ENCODE assay signal across 10 mouse cellular contexts in the genomic region with DNA sequence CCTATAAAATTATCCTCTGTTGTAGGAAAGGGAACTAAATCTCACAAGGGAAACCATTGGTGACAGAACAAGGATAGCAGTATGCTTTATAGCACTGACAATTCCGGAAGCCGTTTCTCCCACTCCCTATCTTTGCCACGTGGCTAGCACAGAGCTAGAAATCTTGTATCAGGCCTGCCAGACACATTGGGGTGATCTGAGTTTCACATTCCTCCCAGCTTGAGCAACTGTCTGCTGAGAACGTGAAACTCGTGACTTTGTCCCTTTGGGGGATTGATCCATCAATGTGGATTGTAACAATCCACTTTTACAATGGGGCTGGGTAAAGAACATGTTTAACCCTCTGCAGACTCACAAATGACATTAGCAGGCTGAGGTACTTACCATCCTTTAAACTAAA. TPM values are rescaled to one million over a fixed set of nuclear protein-coding genes. Genes with fewer than 3 reads are reported as not detected.
A peak's percentile ranks its signal among the peaks of the same experiment; 100 is the strongest.
DNase-seq lines count a peak whose midpoint lies in the region; ATAC-seq and TF ChIP-seq lines count a peak whose summit lies in the region.
"Had no signal": no experiment of that assay in that cellular context is flagged by ENCODE, and none has a peak within 500 bp of the region (broad histone marks: within the 10 kb centered on the region; RNA-seq: fewer than 3 reads in every experiment).

No protein-coding gene starts in this region.

- no peak overlapping the region for H3K4me2 ChIP-seq in lung, embryonic 14.5 days
- peak overlapping the region; percentile 17; the same call in 1 of the 2 replicates for H3K4me2 ChIP-seq in liver, embryonic 13.5 days
- H3K4me2 ChIP-seq: hindbrain, embryonic 14.5 days had no signal

- no peaks in the 10 kb centered on the region for H3K4me1 ChIP-seq in cerebellum, adult 2 months (ENCODE audit: control insufficient read depth, insufficient read depth, low read length)
- no peaks in the 10 kb centered on the region for H3K4me1 ChIP-seq in lung, embryonic 14.5 days (ENCODE audit: insufficient read depth)
- H3K4me1 ChIP-seq in liver, embryonic 13.5 days (replicated peaks) = peaks cover 42% of the 10 kb centered on the region
- peaks cover 15% of the 10 kb centered on the region for H3K4me1 ChIP-seq in forebrain, embryonic 10.5 days

- H3K9me3 ChIP-seq in lung, embryonic 14.5 days (ENCODE audit: low read depth, low read length) = no peaks in the 10 kb centered on the region
- no peaks in the 10 kb centered on the region for H3K9me3 ChIP-seq in liver, embryonic 13.5 days (replicated peaks)
- H3K9me3 ChIP-seq in forebrain, embryonic 10.5 days = no peaks in the 10 kb centered on the region

- no peak for DNase-seq in cerebellum, adult 2 months
- DNase-seq in cerebellum, adult 11 months = no peak
- peak; percentile 18 for DNase-seq in lung, embryonic 14.5 days
- DNase-seq in lung, postnatal 36 days = no peak
- DNase-seq in liver, embryonic 13.5 days = peak; percentile 68
- peak; percentile 21 for DNase-seq in yolk sac, embryonic 10.5 days (ENCODE audit: low spot score)
- no peak for DNase-seq in forebrain, embryonic 10.5 days (ENCODE audit: extremely low spot score, low spot score)
- no peak for DNase-seq in right cerebral cortex, postnatal 14 days
- DNase-seq: kidney, postnatal 4 days had no signal

- TF ChIP-seq CTCF in cerebellum, adult 2 months (IDR thresholded peaks at IDR 0.05; ENCODE audit: borderline replicate concordance, insufficient read depth, low read depth, low read length) = no peak
- no peak for TF ChIP-seq CTCF in lung, embryonic 14.5 days (IDR thresholded peaks at IDR 0.05; ENCODE audit: low read depth)

- WGBS in cerebellum, adult 2 months = 61% methylated on average over 5 of the region's 5 CpGs
- WGBS in lung, embryonic 14.5 days = 55% methylated on average over 5 of the region's 5 CpGs
- 19% methylated on average over 5 of the region's 5 CpGs for WGBS in liver, embryonic 13.5 days (ENCODE audit: insufficient replicate concordance)
- 75% methylated on average over 5 of the region's 5 CpGs for WGBS in forebrain, embryonic 10.5 days

- no peak overlapping the region for H3K4me3 ChIP-seq in cerebellum, adult 2 months (replicated peaks; ENCODE audit: insufficient read depth, low read depth, low read length)
- no peak overlapping the region for H3K4me3 ChIP-seq in lung, embryonic 14.5 days (ENCODE audit: low read depth, low read length)
- no peak overlapping the region for H3K4me3 ChIP-seq in liver, embryonic 13.5 days (replicated peaks)
- no peak overlapping the region for H3K4me3 ChIP-seq in forebrain, embryonic 10.5 days

- no peak for ATAC-seq in lung, embryonic 14.5 days (ENCODE audit: insufficient read depth)
- peak; percentile 91 for ATAC-seq in liver, embryonic 13.5 days (ENCODE audit: low read depth)

- H3K27me3 ChIP-seq in cerebellum, adult 2 months (ENCODE audit: control insufficient read depth, insufficient read depth, low read length) = no peaks in the 10 kb centered on the region
- no peaks in the 10 kb centered on the region for H3K27me3 ChIP-seq in lung, embryonic 14.5 days (ENCODE audit: insufficient read depth, low read length)
- no peaks in the 10 kb centered on the region for H3K27me3 ChIP-seq in liver, embryonic 13.5 days
- H3K27me3 ChIP-seq in forebrain, embryonic 10.5 days (ENCODE audit: poor library complexity, severe bottlenecking) = peaks cover 6% of the 10 kb centered on the region; the same call in 1 of the 2 replicates

- TF ChIP-seq POLR2A in cerebellum, adult 2 months (IDR thresholded peaks at IDR 0.05; ENCODE audit: borderline replicate concordance, insufficient read depth, low read length) = no peak

- H3K27ac ChIP-seq in cerebellum, adult 2 months (ENCODE audit: insufficient read depth, low read length) = peak overlapping the region; percentile 53; the same call in 1 of the 2 replicates
- H3K27ac ChIP-seq in lung, embryonic 14.5 days (ENCODE audit: low read depth) = no peak overlapping the region
- peak overlapping the region; percentile 71 for H3K27ac ChIP-seq in liver, embryonic 13.5 days
- H3K27ac ChIP-seq in forebrain, embryonic 10.5 days = no peak overlapping the region
- H3K27ac ChIP-seq: hindbrain, embryonic 14.5 days had no signal

- H3K9ac ChIP-seq in lung, embryonic 14.5 days = no peak overlapping the region
- H3K9ac ChIP-seq in liver, embryonic 13.5 days = no peak overlapping the region
- H3K9ac ChIP-seq: hindbrain, embryonic 14.5 days had no signal

- H3K36me3 ChIP-seq in lung, embryonic 14.5 days (ENCODE audit: insufficient read depth) = no peaks in the 10 kb centered on the region
- no peaks in the 10 kb centered on the region for H3K36me3 ChIP-seq in liver, embryonic 13.5 days
- H3K36me3 ChIP-seq in forebrain, embryonic 10.5 days (replicated peaks) = no peaks in the 10 kb centered on the region

RNA-seq across cellular contexts. Expression of gene Prdx6, which starts 17.9 kb away (rescaled TPM):
- polyA plus RNA-seq in cerebellum, adult 2 months (2012; rRNA removed) = 301 and 339 TPM in 2 replicates
- polyA plus RNA-seq in lung, embryonic 14.5 days (2014; fragmentation: Nextera tagmentation; extraction: Ambion mirVana) = 610 and 627 TPM in 2 replicates
- polyA plus RNA-seq in liver, embryonic 13.5 days (2015; fragmentation: Nextera tagmentation; extraction: Ambion mirVana) = 457 and 472 TPM in 2 replicates
- 663 and 680 TPM in 2 replicates for polyA plus RNA-seq in forebrain, embryonic 10.5 days (2016; fragmentation: Nextera tagmentation; extraction: Ambion mirVana)

Comparison
In these comparisons a context has a peak if more than half of its experiments do, and no peak if none do; other contexts are left out.
1. DNase-seq: peak in lung, embryonic 14.5 days (single experiment), liver, embryonic 13.5 days (single experiment) and yolk sac, embryonic 10.5 days (single experiment); none in cerebellum, adult 2 months (0 of 2), cerebellum, adult 11 months (single experiment), lung, postnatal 36 days (single experiment), forebrain, embryonic 10.5 days (single experiment) and right cerebral cortex, postnatal 14 days (single experiment).
2. H3K27ac ChIP-seq: peak in cerebellum, adult 2 months (single experiment) and liver, embryonic 13.5 days (single experiment); none in lung, embryonic 14.5 days (single experiment) and forebrain, embryonic 10.5 days (single experiment).